13 mouse cellular contexts compared by ENCODE assay signal in the genomic region with DNA sequence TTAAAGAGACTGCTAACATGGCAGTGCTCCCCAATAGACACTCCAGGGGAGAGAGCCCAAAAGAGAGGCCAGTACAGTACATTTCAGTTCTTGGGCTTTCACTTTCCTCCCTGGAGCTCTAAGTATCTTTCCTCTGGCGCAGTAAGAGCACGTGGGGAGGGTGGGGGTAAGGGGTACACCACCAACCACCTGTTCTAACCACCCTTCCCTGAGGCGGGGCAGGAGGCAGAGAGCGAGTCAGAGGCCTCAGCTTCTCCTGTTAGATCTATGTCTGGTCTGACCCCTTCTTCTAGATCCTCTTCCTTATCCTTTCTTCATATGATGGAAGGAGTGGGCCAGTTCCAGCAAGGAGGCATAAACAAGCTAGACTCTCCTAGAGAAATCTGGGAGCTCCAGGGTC. TPM values are rescaled to one million over a fixed set of nuclear protein-coding genes. Genes with fewer than 3 reads are reported as not detected.
A peak's percentile ranks its signal among the peaks of the same experiment; 100 is the strongest.
DNase-seq lines count a peak whose midpoint lies in the region; ATAC-seq and TF ChIP-seq lines count a peak whose summit lies in the region.
"Had no signal": no experiment of that assay in that cellular context is flagged by ENCODE, and none has a peak within 500 bp of the region (broad histone marks: within the 10 kb centered on the region; RNA-seq: fewer than 3 reads in every experiment).

No protein-coding gene starts in this region.

- peak overlapping the region; percentile 99 for H3K4me2 ChIP-seq in kidney, embryonic 15.5 days
- H3K4me2 ChIP-seq in midbrain, embryonic 11.5 days, result no peak overlapping the region

- H3K27ac ChIP-seq in kidney, embryonic 15.5 days, result peak overlapping the region; percentile 94
- H3K27ac ChIP-seq in cortical plate, adult 2 months (ENCODE audit: insufficient read depth, low read length), result peak overlapping the region; percentile 80
- peak overlapping the region; percentile 95 for H3K27ac ChIP-seq in small intestine, adult 2 months (ENCODE audit: insufficient read depth, low read depth, low read length)
- no peak overlapping the region for H3K27ac ChIP-seq in midbrain, embryonic 11.5 days (ENCODE audit: low read depth, low read length)
- H3K27ac ChIP-seq: heart, adult 2 months had no signal

- no peak overlapping the region for H3K9ac ChIP-seq in kidney, embryonic 15.5 days
- H3K9ac ChIP-seq in midbrain, embryonic 11.5 days (ENCODE audit: low read length), result no peak overlapping the region

- no peak for DNase-seq in kidney, adult 11 months
- peak; percentile 23 for DNase-seq in induced T-regulatory cell, adult 2 months (ENCODE audit: low read depth)
- DNase-seq in midbrain, embryonic 11.5 days (ENCODE audit: low spot score, missing footprints), result no peak
- no peak for DNase-seq in Muller cell, postnatal 12 days (ENCODE audit: inconsistent ontology term)
- no peak for DNase-seq in cerebellum, adult 18-20 months
- DNase-seq: adrenal gland, adult 8-10 months; cerebellum, adult 9-10 months; heart, adult 2 months had no signal

- H3K27me3 ChIP-seq in kidney, embryonic 15.5 days, result peaks cover 54% of the 10 kb centered on the region
- no peaks in the 10 kb centered on the region for H3K27me3 ChIP-seq in small intestine, adult 2 months (ENCODE audit: control insufficient read depth, insufficient read depth, low read length)
- peaks cover 32% of the 10 kb centered on the region for H3K27me3 ChIP-seq in midbrain, embryonic 11.5 days (ENCODE audit: control insufficient read depth, insufficient read depth, low read length)

- peaks cover 62% of the 10 kb centered on the region for H3K4me1 ChIP-seq in kidney, embryonic 15.5 days
- no peaks in the 10 kb centered on the region for H3K4me1 ChIP-seq in cortical plate, adult 2 months (ENCODE audit: control insufficient read depth, insufficient read depth, low read length)
- peaks cover 18% of the 10 kb centered on the region for H3K4me1 ChIP-seq in small intestine, adult 2 months (ENCODE audit: control insufficient read depth, insufficient read depth, insufficient read length, low read length)
- H3K4me1 ChIP-seq in midbrain, embryonic 11.5 days (ENCODE audit: control insufficient read depth, insufficient read depth, low read length), result peaks cover 5% of the 10 kb centered on the region; the same call in 1 of the 2 replicates

- WGBS in kidney, embryonic 15.5 days, result 67% methylated on average over 4 of the region's 4 CpGs
- WGBS in small intestine, adult 2 months, result 13% methylated on average over 4 of the region's 4 CpGs
- 64% methylated on average over 4 of the region's 4 CpGs for WGBS in midbrain, embryonic 11.5 days

- TF ChIP-seq POLR2A in cortical plate, adult 2 months (IDR thresholded peaks at IDR 0.05; ENCODE audit: extremely low read depth, insufficient read depth, low read length), result no peak
- TF ChIP-seq POLR2A in small intestine, adult 2 months (IDR thresholded peaks at IDR 0.05; ENCODE audit: low read depth, low read length), result no peak

- no peak for ATAC-seq in kidney, embryonic 15.5 days (replicated peaks; ENCODE audit: low FRiP score)
- ATAC-seq in midbrain, embryonic 11.5 days (ENCODE audit: low FRiP score), result no peak

- no peak for TF ChIP-seq CTCF in cortical plate, adult 2 months (IDR thresholded peaks at IDR 0.05; ENCODE audit: extremely low read depth, insufficient read depth, low read length)
- TF ChIP-seq CTCF in small intestine, adult 2 months (IDR thresholded peaks at IDR 0.05; ENCODE audit: extremely low read depth, insufficient read length, insufficient replicate concordance, low read depth, low read length), result no peak

- H3K4me3 ChIP-seq in kidney, embryonic 15.5 days (replicated peaks), result no peak overlapping the region
- H3K4me3 ChIP-seq in cortical plate, adult 2 months (ENCODE audit: insufficient read depth, low read length), result no peak overlapping the region
- H3K4me3 ChIP-seq in small intestine, adult 2 months (ENCODE audit: low read depth, low read length), result peak overlapping the region; percentile 88
- no peak overlapping the region for H3K4me3 ChIP-seq in midbrain, embryonic 11.5 days (ENCODE audit: low read depth, low read length)
- H3K4me3 ChIP-seq: forebrain, embryonic 10.5 days; heart, adult 2 months had no signal

- no peaks in the 10 kb centered on the region for H3K9me3 ChIP-seq in kidney, embryonic 15.5 days (replicated peaks)
- no peaks in the 10 kb centered on the region for H3K9me3 ChIP-seq in midbrain, embryonic 11.5 days (ENCODE audit: control insufficient read depth, low read length)
- H3K9me3 ChIP-seq: forebrain, embryonic 10.5 days; G1E had no signal

- no peaks in the 10 kb centered on the region for H3K36me3 ChIP-seq in kidney, embryonic 15.5 days
- H3K36me3 ChIP-seq in small intestine, adult 2 months (ENCODE audit: control insufficient read depth, insufficient read depth, low read length), result peaks cover 28% of the 10 kb centered on the region
- no peaks in the 10 kb centered on the region for H3K36me3 ChIP-seq in midbrain, embryonic 11.5 days (ENCODE audit: control insufficient read depth, insufficient read depth, low read length)
- H3K36me3 ChIP-seq: forebrain, embryonic 10.5 days; G1E had no signal

RNA-seq across cellular contexts. Expression of gene Erbb3, which starts 2.3 kb away (rescaled TPM):
- 9.7 and 10.7 TPM in 2 replicates for polyA plus RNA-seq in kidney, embryonic 15.5 days (2015; fragmentation: Nextera tagmentation; extraction: Ambion mirVana)
- polyA plus RNA-seq in cortical plate, adult 2 months (2012; rRNA removed), result 7.6 and 9.1 TPM in 2 replicates
- polyA plus RNA-seq in small intestine, adult 2 months (2012; rRNA removed), result 32.3 and 127 TPM in 2 replicates
- 0.49 and 0.77 TPM in 2 replicates for polyA plus RNA-seq in midbrain, embryonic 11.5 days (2014; fragmentation: Nextera tagmentation; extraction: Ambion mirVana)

RNA-seq across cellular contexts. Expression of gene Pa2g4, which starts 21.3 kb away (rescaled TPM):
- 205 and 207 TPM in 2 replicates for polyA plus RNA-seq in kidney, embryonic 15.5 days (2015; fragmentation: Nextera tagmentation; extraction: Ambion mirVana)
- 67.5 and 71.0 TPM in 2 replicates for polyA plus RNA-seq in cortical plate, adult 2 months (2012; rRNA removed)
- 3.2 and 6.9 TPM in 2 replicates for polyA plus RNA-seq in small intestine, adult 2 months (2012; rRNA removed)
- 241 and 249 TPM in 2 replicates for polyA plus RNA-seq in midbrain, embryonic 11.5 days (2014; fragmentation: Nextera tagmentation; extraction: Ambion mirVana)

RNA-seq across cellular contexts. Expression of gene Rpl41, which starts 38.0 kb away (rescaled TPM):
- 4,214 and 4,446 TPM in 2 replicates for polyA plus RNA-seq in kidney, embryonic 15.5 days (2015; fragmentation: Nextera tagmentation; extraction: Ambion mirVana)
- polyA plus RNA-seq in cortical plate, adult 2 months (2012; rRNA removed), result 2,251 and 2,284 TPM in 2 replicates
- 1,613 and 1,655 TPM in 2 replicates for polyA plus RNA-seq in small intestine, adult 2 months (2012; rRNA removed)
- 2,670 and 2,991 TPM in 2 replicates for polyA plus RNA-seq in midbrain, embryonic 11.5 days (2014; fragmentation: Nextera tagmentation; extraction: Ambion mirVana)

RNA-seq across cellular contexts. Expression of gene Rps26, which starts 39.4 kb away (rescaled TPM):
- polyA plus RNA-seq in kidney, embryonic 15.5 days (2015; fragmentation: Nextera tagmentation; extraction: Ambion mirVana), result 752 and 867 TPM in 2 replicates
- polyA plus RNA-seq in cortical plate, adult 2 months (2012; rRNA removed), result 354 and 390 TPM in 2 replicates
- polyA plus RNA-seq in small intestine, adult 2 months (2012; rRNA removed), result 439 and 930 TPM in 2 replicates
- polyA plus RNA-seq in midbrain, embryonic 11.5 days (2014; fragmentation: Nextera tagmentation; extraction: Ambion mirVana), result 588 and 638 TPM in 2 replicates

RNA-seq across cellular contexts. Expression of gene Zc3h10, which starts 39.5 kb away (rescaled TPM):
- polyA plus RNA-seq in kidney, embryonic 15.5 days (2015; fragmentation: Nextera tagmentation; extraction: Ambion mirVana), result 16.2 and 17.7 TPM in 2 replicates
- polyA plus RNA-seq in cortical plate, adult 2 months (2012; rRNA removed), result 11.9 and 12.9 TPM in 2 replicates
- polyA plus RNA-seq in small intestine, adult 2 months (2012; rRNA removed), result 6.4 and 15.2 TPM in 2 replicates
- polyA plus RNA-seq in midbrain, embryonic 11.5 days (2014; fragmentation: Nextera tagmentation; extraction: Ambion mirVana), result 16.0 and 19.0 TPM in 2 replicates
